Mouse (Mus musculus) liver, adult 10 weeks (tissue): Measurements from ENCODE around the gene Olfr770. TPM values are rescaled to one million over a fixed set of nuclear protein-coding genes. Genes with fewer than 3 reads are reported as not detected.

Source experiments
- polyA plus RNA-seq: library from polyadenylated mRNA; stranded (reverse); fragments of 350-450 nt; fragmentation: Illumina TruSeq; extraction: RNeasy Lipid Tissue Mini Kit (QIAGEN cat#74804); gene quantifications from one replicate; pipeline ENCODE4 v1.2.3, GENCODE M21; 2014; ENCODE audit warnings: low read depth, low replicate concordance

Olfr770 gene
- not detected for polyA plus RNA-seq

DNA sequence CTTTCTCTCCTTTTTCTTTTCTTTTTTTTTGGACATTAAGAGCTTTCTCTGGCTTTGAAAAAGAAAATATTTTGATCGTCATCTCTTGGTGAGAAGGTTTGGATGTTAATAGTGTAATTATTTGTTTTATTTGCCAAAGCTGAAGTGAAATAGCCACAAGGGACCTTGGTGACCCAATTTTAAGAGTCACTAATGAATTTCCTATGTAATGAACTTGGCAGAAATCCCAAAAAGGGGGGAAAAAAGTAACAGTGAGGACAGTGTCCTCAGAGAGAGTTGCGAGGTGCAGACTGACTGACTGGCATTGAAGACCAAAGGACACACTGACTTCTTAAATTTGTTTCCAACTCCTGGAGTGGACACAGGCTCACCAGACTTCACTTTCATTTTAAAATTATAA lies at the start of gene Olfr770:
Olfr770 (minus strand) TSS at position 101 of the 400 bp plus-strand sequence.

DNA sequence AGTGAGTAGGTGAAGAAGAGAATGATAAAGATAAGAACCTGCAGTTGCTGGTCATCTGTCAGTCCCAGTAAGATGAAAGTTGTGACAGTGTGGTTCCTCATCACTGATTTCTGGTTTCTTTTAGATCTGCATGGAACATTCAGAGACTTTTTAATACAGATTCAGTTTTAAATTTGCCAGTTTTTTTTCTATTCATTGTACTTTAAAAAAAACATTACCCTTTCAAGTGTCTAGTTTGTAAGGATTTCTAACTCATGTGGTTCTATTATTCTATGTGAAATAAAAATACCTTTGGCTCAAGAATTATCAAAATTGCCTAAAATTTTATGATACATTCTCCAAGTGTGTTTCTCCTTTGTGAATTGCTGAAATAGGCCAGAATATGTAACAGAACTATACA lies 48.5 kb upstream of the Olfr770 start, which contains the start of gene Olfr773:
Olfr773 (minus strand) TSS at position 101 of the 400 bp plus-strand sequence.

DNA sequence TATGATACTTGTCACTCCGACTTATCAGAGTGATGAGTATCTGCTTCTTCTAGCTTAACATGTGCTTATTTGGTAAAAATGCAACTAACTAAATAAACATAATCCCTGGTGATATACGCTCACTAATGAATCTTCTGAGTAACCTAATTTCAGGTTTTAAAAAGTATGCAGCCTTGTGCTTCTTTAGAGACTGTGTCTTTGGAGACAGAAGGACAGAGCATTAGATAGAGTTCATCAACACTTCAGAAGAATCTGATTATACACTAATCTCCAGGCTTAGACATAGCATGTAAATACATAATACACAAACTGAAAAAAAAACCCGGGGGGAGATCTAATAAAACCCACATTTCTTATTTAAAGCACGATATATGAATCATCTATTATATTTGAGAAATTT lies 39.0 kb upstream of the Olfr770 start, which contains the start of gene Olfr772:
Olfr772 (minus strand) TSS at position 101 of the 400 bp plus-strand sequence.

DNA sequence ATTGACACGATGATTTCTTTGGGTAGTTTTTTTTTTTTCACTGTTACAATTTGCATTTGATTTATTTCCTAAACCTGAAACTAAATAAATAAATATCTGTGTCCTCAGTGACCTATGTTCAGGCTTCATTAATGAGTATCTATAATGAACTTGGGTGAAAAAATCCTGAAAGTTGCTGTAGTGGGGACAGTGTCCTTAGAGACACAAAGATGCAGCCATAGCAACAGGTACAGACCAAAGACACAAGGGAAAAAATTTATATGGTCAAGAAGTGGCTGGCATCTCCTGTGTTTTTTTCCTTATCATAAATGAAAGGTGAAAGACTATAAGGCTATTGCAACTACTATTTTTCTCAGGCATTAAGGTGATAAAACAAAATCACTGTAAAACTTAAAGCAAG lies 25.9 kb upstream of the Olfr770 start, which contains the start of gene Olfr771:
Olfr771 (minus strand) TSS at position 101 of the 400 bp plus-strand sequence.

DNA sequence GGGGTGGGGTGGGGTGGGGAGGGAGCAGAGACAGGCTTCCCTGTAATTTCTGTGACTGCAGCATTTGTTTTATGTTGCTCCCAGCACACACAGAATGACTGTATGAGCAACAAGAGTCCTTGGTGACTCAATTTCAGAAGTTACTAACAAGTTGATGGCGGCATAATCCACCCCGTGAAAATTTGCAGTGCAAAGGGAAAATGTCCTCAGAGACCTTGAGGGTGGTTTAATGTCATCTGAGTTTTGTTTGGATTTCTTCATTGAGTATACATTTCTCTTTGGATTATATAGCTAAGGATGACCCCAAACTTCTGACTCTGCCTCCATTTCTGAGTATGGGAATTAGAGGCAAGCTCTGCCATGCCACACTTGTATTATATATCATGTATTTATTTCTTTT lies 21.0 kb downstream of the Olfr770 start, which contains the start of gene Olfr769:
Olfr769 (minus strand) TSS at position 101 of the 400 bp plus-strand sequence.

DNA sequence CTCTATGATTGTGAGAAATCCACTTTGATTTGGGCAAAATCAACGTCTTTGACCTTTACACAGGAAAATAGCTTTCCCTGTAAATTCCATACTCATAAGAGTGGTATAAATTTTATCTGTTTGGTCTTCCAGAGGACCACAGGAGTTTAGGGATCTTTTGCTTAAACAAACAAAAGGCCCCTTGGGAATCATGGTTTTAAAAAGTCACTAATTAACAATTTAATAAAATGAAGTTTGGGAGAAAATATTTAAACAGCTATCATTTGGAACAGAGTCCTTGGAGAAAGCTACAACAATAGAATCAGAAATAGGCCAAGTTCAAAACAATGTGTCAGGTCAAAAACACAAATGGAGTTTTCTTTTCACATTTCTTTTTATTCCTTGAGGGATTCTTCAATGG lies 39.5 kb downstream of the Olfr770 start, which contains the start of gene Olfr768:
Olfr768 (minus strand) TSS at position 101 of the 400 bp plus-strand sequence.

DNA sequence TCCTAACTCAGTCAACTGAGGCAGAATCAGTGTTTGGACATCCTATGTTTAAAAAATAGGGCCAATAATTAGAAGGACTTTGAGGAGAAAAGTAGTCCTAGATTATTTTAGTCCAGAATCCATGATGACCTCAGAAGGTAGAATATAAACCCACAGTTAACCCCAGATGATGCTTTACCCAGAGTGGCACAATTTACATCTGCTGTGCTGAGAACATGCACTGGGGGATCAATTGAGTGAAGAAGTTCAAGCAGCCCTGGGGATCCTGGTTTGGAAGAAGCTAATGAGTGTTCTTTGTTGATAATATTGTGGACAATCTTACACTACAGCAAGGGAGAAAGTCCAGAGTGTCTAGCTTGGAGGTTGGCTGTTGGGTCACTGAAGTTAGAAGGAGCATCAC lies 56.0 kb downstream of the Olfr770 start, which contains the start of gene Olfr767:
Olfr767 (minus strand) TSS at position 101 of the 400 bp plus-strand sequence.

Other genes with a start within 250 kb of the Olfr770 start
- not detected for gene Gdf11, start 247.3 kb downstream of the Olfr770 start, polyA plus RNA-seq
- 7.7 TPM for gene Cd63, start 238.0 kb downstream of the Olfr770 start, polyA plus RNA-seq
- gene Rdh5, start 216.1 kb downstream of the Olfr770 start, polyA plus RNA-seq, result 7.7 TPM
- gene Bloc1s1, start 215.0 kb downstream of the Olfr770 start, polyA plus RNA-seq, result 15.0 TPM
- 0.69 TPM for gene Itga7, start 205.2 kb downstream of the Olfr770 start, polyA plus RNA-seq
- 198 TPM for gene Mettl7b, start 178.0 kb downstream of the Olfr770 start, polyA plus RNA-seq
- gene Olfr9, start 149.6 kb downstream of the Olfr770 start, polyA plus RNA-seq, result not detected
- not detected for gene Olfr763, start 128.2 kb downstream of the Olfr770 start, polyA plus RNA-seq
- not detected for gene Olfr764-ps1, start 99.1 kb downstream of the Olfr770 start, polyA plus RNA-seq
- gene Olfr765, start 89.0 kb downstream of the Olfr770 start, polyA plus RNA-seq, result not detected
- gene Olfr766-ps1, start 70.0 kb downstream of the Olfr770 start, polyA plus RNA-seq, result not detected
- not detected for gene Olfr767, start 56.1 kb downstream of the Olfr770 start, polyA plus RNA-seq
- gene Olfr768, start 39.6 kb downstream of the Olfr770 start, polyA plus RNA-seq, result not detected
- gene Olfr769, start 21.1 kb downstream of the Olfr770 start, polyA plus RNA-seq, result not detected
- gene Olfr771, start 25.8 kb upstream of the Olfr770 start, polyA plus RNA-seq, result not detected
- not detected for gene Olfr772, start 38.9 kb upstream of the Olfr770 start, polyA plus RNA-seq
- gene Olfr773, start 48.4 kb upstream of the Olfr770 start, polyA plus RNA-seq, result not detected
- not detected for gene Olfr774, start 97.2 kb upstream of the Olfr770 start, polyA plus RNA-seq
- not detected for gene Olfr775, start 109.4 kb upstream of the Olfr770 start, polyA plus RNA-seq
- not detected for gene Olfr776, start 120.1 kb upstream of the Olfr770 start, polyA plus RNA-seq
- gene Olfr777, start 132.5 kb upstream of the Olfr770 start, polyA plus RNA-seq, result not detected
- gene Olfr780, start 179.1 kb upstream of the Olfr770 start, polyA plus RNA-seq, result not detected
- gene Olfr781, start 189.9 kb upstream of the Olfr770 start, polyA plus RNA-seq, result not detected
- gene Olfr782, start 209.9 kb upstream of the Olfr770 start, polyA plus RNA-seq, result not detected
- gene Olfr784, start 245.1 kb upstream of the Olfr770 start, polyA plus RNA-seq, result not detected